Mouse (Mus musculus): ENCODE measurements around the gene Kdelr1. TPM values are rescaled to one million over a fixed set of nuclear protein-coding genes. Genes with fewer than 3 reads are reported as not detected.

The Kdelr1 gene
- total and polyA plus RNA-seq, 3 experiments: 42.3 to 60.6 TPM; not detected in 1

DNA sequence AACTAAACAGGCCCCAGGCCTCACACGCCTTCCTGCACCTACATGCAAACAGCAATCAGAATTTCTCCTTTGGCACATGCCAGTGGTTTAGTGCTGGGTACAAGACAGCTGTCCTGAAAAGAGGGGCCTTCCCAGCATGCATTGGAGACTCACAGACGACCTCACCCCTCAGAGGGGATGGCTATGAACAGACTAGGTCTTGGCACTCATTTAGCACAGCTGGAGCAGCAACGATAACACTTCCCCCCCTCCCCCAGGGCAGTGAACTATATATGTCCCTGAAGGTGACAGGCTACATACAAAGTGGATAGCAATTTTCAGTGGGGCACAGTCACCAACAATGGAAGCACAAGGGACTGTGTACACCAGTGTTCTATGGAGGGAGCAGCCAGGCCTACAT, 8.1 kb upstream of the Kdelr1 start:
- Histone ChIP-seq H3K27me3 (ENCODE audit: control insufficient read depth in 1 of 2, insufficient read depth in 2 of 2, low read length in 2 of 2) (no peaks in the 10 kb centered on the region; a peak in 1 of 4 replicates), H3K9ac (ENCODE audit: control insufficient read depth, low read depth, low read length, poor library complexity, severe bottlenecking) (no peak overlapping the region), H3K9me3 (replicated peaks; ENCODE audit: insufficient read depth, low read length) (no peaks in the 10 kb centered on the region), H3K79me2 (ENCODE audit: control insufficient read depth, insufficient read depth, low read length, poor library complexity) (peaks cover 2% of the 10 kb centered on the region; the same call in 1 of the 2 replicates), H3K4me3 (ENCODE audit: control insufficient read depth in 1 of 2, insufficient read depth in 1 of 2, low read depth in 2 of 2, low read length in 2 of 2) (no peak overlapping the region), H3K4me1 (ENCODE audit: control insufficient read depth in 1 of 2, insufficient read depth in 2 of 2, low read length in 2 of 2) (peaks cover 5 to 19% of the 10 kb centered on the region in 2 experiments; a peak in 3 of 4 replicates), H3K36me3 (ENCODE audit: control insufficient read depth in 1 of 2, insufficient read depth in 2 of 2, low read length in 2 of 2) (peaks cover 0 to 5% of the 10 kb centered on the region in 2 experiments; a peak in 1 of 4 replicates), H3K27ac (ENCODE audit: control insufficient read depth, low read depth, low read length) (no peak overlapping the region)
- DNase-seq (ENCODE audit: low read depth, low spot score): peak; percentile 28
- no peak for TF ChIP-seq GATA1 (IDR thresholded peaks at IDR 0.05; ENCODE audit: low read depth, low read length)
- TF ChIP-seq ETS1 (IDR thresholded peaks at IDR 0.05; ENCODE audit: low read depth, low read length): 0 out of 2 replicates have a peak, but pooled peaks have one; percentile 23

DNA sequence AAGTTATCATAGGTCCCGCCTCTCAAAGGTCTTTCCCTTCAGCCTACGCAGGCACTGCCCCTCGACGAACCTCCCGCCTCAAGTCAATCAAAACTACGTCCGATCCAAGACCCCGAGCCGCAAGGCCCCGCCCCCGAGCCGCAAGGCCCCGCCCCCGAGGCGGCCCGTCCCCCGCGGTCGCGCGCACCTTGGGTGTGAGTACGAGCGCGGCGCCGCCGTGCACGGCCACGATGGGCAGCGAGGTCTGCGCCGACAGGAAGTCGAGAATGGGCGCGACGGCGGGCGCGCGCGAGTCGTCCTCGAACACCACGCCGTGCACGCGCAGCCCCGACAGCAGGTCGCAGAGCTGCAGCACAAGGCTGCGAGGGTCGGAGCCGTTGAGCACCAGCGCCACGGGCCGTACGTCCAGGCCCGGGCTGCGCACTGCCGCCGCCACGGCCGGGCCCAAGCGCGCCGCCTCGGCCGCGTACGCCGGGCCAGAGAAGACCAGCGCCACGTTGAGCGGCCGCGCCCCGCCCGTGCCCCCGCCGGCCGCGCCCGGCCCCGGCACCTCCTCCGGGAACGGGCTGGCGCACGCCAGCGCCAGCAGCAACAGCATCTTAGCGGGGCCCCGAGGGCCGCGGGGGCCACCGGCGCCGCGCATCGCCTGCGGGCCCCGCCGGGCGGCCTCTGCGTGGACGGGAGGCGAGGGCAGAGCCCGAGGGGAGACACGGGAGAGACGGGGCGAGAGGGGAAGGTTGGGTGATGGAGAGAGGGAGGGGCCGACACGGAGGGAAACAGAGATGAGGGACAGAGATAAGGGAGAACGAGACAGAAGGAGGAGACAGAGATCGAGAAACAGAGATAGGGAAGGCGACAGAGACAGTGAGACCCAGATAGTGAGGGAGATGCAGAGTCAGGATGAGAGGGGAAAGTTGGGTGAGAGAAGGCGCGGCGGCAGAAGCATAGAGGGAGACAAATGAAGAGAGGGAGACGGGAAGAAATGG, 6.4 kb upstream of the Kdelr1 start:
- Histone ChIP-seq H3K9ac (ENCODE audit: control insufficient read depth, low read depth, low read length, poor library complexity, severe bottlenecking) (peak overlapping the region; percentile 92), H3K79me2 (ENCODE audit: control insufficient read depth, insufficient read depth, low read length, poor library complexity) (peaks cover 2% of the 10 kb centered on the region; the same call in 1 of the 2 replicates), H3K27me3 (ENCODE audit: control insufficient read depth in 1 of 2, insufficient read depth in 2 of 2, low read length in 2 of 2) (no peaks in the 10 kb centered on the region; a peak in 1 of 4 replicates), H3K4me1 (ENCODE audit: control insufficient read depth in 1 of 2, insufficient read depth in 2 of 2, low read length in 2 of 2) (peaks cover 5 to 19% of the 10 kb centered on the region in 2 experiments; a peak in 3 of 4 replicates), H3K9me3 (replicated peaks; ENCODE audit: insufficient read depth, low read length) (no peaks in the 10 kb centered on the region), H3K36me3 (ENCODE audit: control insufficient read depth in 1 of 2, insufficient read depth in 2 of 2, low read length in 2 of 2) (peaks cover 0 to 5% of the 10 kb centered on the region in 2 experiments; a peak in 1 of 4 replicates), H3K4me3 (ENCODE audit: control insufficient read depth in 1 of 2, insufficient read depth in 1 of 2, low read depth in 2 of 2, low read length in 2 of 2) (peak overlapping the region; percentile 73 to 79), H3K27ac (ENCODE audit: control insufficient read depth, low read depth, low read length) (peak overlapping the region; percentile 45)
- DNase-seq (ENCODE audit: low read depth, low spot score): peak; percentile 94
- 0 out of 2 replicates have a peak, but pooled peaks have one; percentile 13 for TF ChIP-seq POLR2AphosphoS2 (IDR thresholded peaks at IDR 0.05; ENCODE audit: low read length)
- TF ChIP-seq MAZ (IDR thresholded peaks at IDR 0.05; ENCODE audit: low read depth, low read length): peak; percentile 45; the same call in 1 of the 2 replicates
- TF ChIP-seq CHD1 (IDR thresholded peaks at IDR 0.05; ENCODE audit: low read depth, low read length): no peak
- peak; percentile 66 to 70; a peak in 2 of 4 replicates for TF ChIP-seq POLR2A (IDR thresholded peaks at IDR 0.05; ENCODE audit: control insufficient read depth in 1 of 2, insufficient read depth in 1 of 2, low read depth in 1 of 2, low read length in 2 of 2, poor library complexity in 1 of 2)
- TF ChIP-seq ZNF384 (IDR thresholded peaks at IDR 0.05; ENCODE audit: low read depth, low read length): no peak
- 0 out of 2 replicates have a peak, but pooled peaks have one; percentile 16 for TF ChIP-seq ETS1 (IDR thresholded peaks at IDR 0.05; ENCODE audit: low read depth, low read length)
- no peak for TF ChIP-seq TBP (IDR thresholded peaks at IDR 0.05; ENCODE audit: low read depth, low read length)
- TF ChIP-seq USF1 (IDR thresholded peaks at IDR 0.05; ENCODE audit: low read depth, low read length): no peak
- TF ChIP-seq ZC3H11A (IDR thresholded peaks at IDR 0.05; ENCODE audit: low read depth, low read length): no peak
- TF ChIP-seq RCOR1 (IDR thresholded peaks at IDR 0.05; ENCODE audit: low read depth, low read length): no peak
- peak; percentile 41; the same call in 1 of the 2 replicates for TF ChIP-seq NRF1 (IDR thresholded peaks at IDR 0.05; ENCODE audit: insufficient read depth, low read depth, low read length, poor library complexity, severe bottlenecking)
- no peak for TF ChIP-seq KAT2A (conservative IDR thresholded peaks at IDR 0.05; ENCODE audit: low read depth, low read length)
- peak; percentile 83 for TF ChIP-seq GATA1 (IDR thresholded peaks at IDR 0.05; ENCODE audit: low read depth, low read length)
- TF ChIP-seq TCF12 (IDR thresholded peaks at IDR 0.05; ENCODE audit: low read depth, low read length): 0 out of 2 replicates have a peak, but pooled peaks have one; percentile 11
- TF ChIP-seq SMC3 (IDR thresholded peaks at IDR 0.05; ENCODE audit: low read depth, low read length): no peak
- TF ChIP-seq NELFE (IDR thresholded peaks at IDR 0.05; ENCODE audit: low read depth, low read length): peak; percentile 59
- TF ChIP-seq CHD2 (IDR thresholded peaks at IDR 0.05; ENCODE audit: low read length): no peak
- TF ChIP-seq CTCF (IDR thresholded peaks at IDR 0.05 in 2 of 3, conservative IDR thresholded peaks at IDR 0.05 in 1 of 3; ENCODE audit: control insufficient read depth in 1 of 3, insufficient read depth in 1 of 3, low read depth in 2 of 3, low read length in 3 of 3, poor library complexity in 1 of 3, severe bottlenecking in 1 of 3): no peak
- TF ChIP-seq MAX (IDR thresholded peaks at IDR 0.05; ENCODE audit: low read length): peak; percentile 55; the same call in 1 of the 2 replicates
- TF ChIP-seq POLR2AphosphoS5 (IDR thresholded peaks at IDR 0.05; ENCODE audit: borderline replicate concordance, low read depth, low read length): no peak
- no peak for TF ChIP-seq ZKSCAN1 (IDR thresholded peaks at IDR 0.05; ENCODE audit: low read depth, low read length)
- no peak for TF ChIP-seq USF2 (IDR thresholded peaks at IDR 0.05; ENCODE audit: borderline replicate concordance in 1 of 2, insufficient read depth in 1 of 2, low read depth in 1 of 2, low read length in 2 of 2)
- TF ChIP-seq RAD21 (IDR thresholded peaks at IDR 0.05; ENCODE audit: low read depth, low read length): no peak
- TF ChIP-seq SIN3A (IDR thresholded peaks at IDR 0.05; ENCODE audit: low read length): no peak
- TF ChIP-seq TAL1 (IDR thresholded peaks at IDR 0.05; ENCODE audit: low read length): no peak
- peak; percentile 21; the same call in 1 of the 2 replicates for TF ChIP-seq HCFC1 (IDR thresholded peaks at IDR 0.05; ENCODE audit: low read depth, low read length)
- TF ChIP-seq ELF1 (IDR thresholded peaks at IDR 0.05; ENCODE audit: low read depth, low read length): peak; percentile 62
- peak; percentile 21; the same call in 1 of the 2 replicates for TF ChIP-seq MXI1 (IDR thresholded peaks at IDR 0.05; ENCODE audit: low read depth, low read length)

All from MEL (cell line).